Mouse (Mus musculus) MEL (cell line): ENCODE results near the gene Zfp358. TPM values are rescaled to one million over a fixed set of nuclear protein-coding genes. Genes with fewer than 3 reads are reported as not detected.

Source experiments
- DNase-seq: peaks from one replicate; pipeline ENCODE4 v3.0.0; 2011; ENCODE audit warnings: low read depth, low spot score
- H3K27ac ChIP-seq: 2 replicates; pipeline ENCODE4 v1.5.1; 2012; ENCODE audit warnings: low read depth, mild to moderate bottlenecking, control low read depth, low read length, moderate library complexity; ENCODE audit not compliant: control insufficient read depth
- H3K27me3 ChIP-seq, 2 experiments: fragments of 150-350 bp in 1 of 2; sonication (generic) in 1 of 2; 2 replicates each; pipeline ENCODE4 v1.6.1; 2012; ENCODE audit warnings: low read length in 2 of 2, mild to moderate bottlenecking in 2 of 2, improper control_type of control experiment in 1 of 2, moderate library complexity in 1 of 2; ENCODE audit not compliant: insufficient read depth in 2 of 2, control insufficient read depth in 1 of 2
- H3K36me3 ChIP-seq, 2 experiments: 2 replicates each; pipeline ENCODE4 v1.6.1; 2012 to 2014; ENCODE audit warnings: low read length in 2 of 2, improper control_type of control experiment in 1 of 2, inconsistent platforms in 1 of 2, mild to moderate bottlenecking in 1 of 2; ENCODE audit not compliant: insufficient read depth in 2 of 2, control insufficient read depth in 1 of 2
- H3K4me1 ChIP-seq, 2 experiments: fragments of 150-350 bp in 1 of 2; sonication (generic) in 1 of 2; 2 replicates each; pipeline ENCODE4 v1.6.1; 2012; ENCODE audit warnings: low read length in 2 of 2, improper control_type of control experiment in 1 of 2, mild to moderate bottlenecking in 1 of 2; ENCODE audit not compliant: insufficient read depth in 2 of 2, control insufficient read depth in 1 of 2
- H3K4me3 ChIP-seq, 2 experiments: fragments of 150-350 bp in 1 of 2; sonication (generic) in 1 of 2; 2 replicates each; pipeline ENCODE4 v1.5.1; 2012; ENCODE audit warnings: low read depth in 2 of 2, low read length in 2 of 2, mild to moderate bottlenecking in 2 of 2, moderate library complexity in 2 of 2, control low read depth in 1 of 2, improper control_type of control experiment in 1 of 2; ENCODE audit not compliant: control insufficient read depth in 1 of 2, insufficient read depth in 1 of 2
- H3K79me2 ChIP-seq: 2 replicates; pipeline ENCODE4 v1.6.1; 2012; ENCODE audit warnings: mild to moderate bottlenecking, low read length, moderate library complexity; ENCODE audit not compliant: control insufficient read depth, poor library complexity, insufficient read depth
- H3K9ac ChIP-seq: 2 replicates; pipeline ENCODE4 v1.6.1; 2012; ENCODE audit warnings: low read depth, mild to moderate bottlenecking, control low read depth, low read length, moderate library complexity; ENCODE audit not compliant: control insufficient read depth, poor library complexity, severe bottlenecking
- H3K9me3 ChIP-seq: fragments of 150-350 bp; sonication (generic); replicated peaks from 2 replicates; pipeline ENCODE4 v1.6.1; 2012; ENCODE audit warnings: mild to moderate bottlenecking, low read length, improper control_type of control experiment, moderate library complexity; ENCODE audit not compliant: insufficient read depth
- BHLHE40 ChIP-seq: IDR thresholded peaks from 2 replicates; pipeline ENCODE4 v1.6.1; 2012; ENCODE audit warnings: low read depth, mild to moderate bottlenecking, inconsistent platforms, low read length, improper control_type of control experiment, borderline replicate concordance
- CHD2 ChIP-seq: IDR thresholded peaks from 2 replicates; pipeline ENCODE4 v1.6.1; 2011; ENCODE audit warnings: low read length, improper control_type of control experiment
- CTCF ChIP-seq, 3 experiments: IDR thresholded peaks in 2 of 3; conservative IDR thresholded peaks in 1 of 3; 2 replicates each; pipeline ENCODE4 v1.5.1; 2011 to 2012; ENCODE audit warnings: low read length in 3 of 3, low read depth in 2 of 3, mild to moderate bottlenecking in 2 of 3, improper control_type of control experiment in 1 of 3, inconsistent platforms in 1 of 3, mixed read lengths in 1 of 3, moderate library complexity in 1 of 3; ENCODE audit not compliant: control insufficient read depth in 1 of 3, insufficient read depth in 1 of 3, poor library complexity in 1 of 3, severe bottlenecking in 1 of 3
- ELF1 ChIP-seq: IDR thresholded peaks from 2 replicates; pipeline ENCODE4 v1.6.1; 2014; ENCODE audit warnings: low read depth, mild to moderate bottlenecking, inconsistent platforms, low read length, improper control_type of control experiment, moderate library complexity
- ETS1 ChIP-seq: IDR thresholded peaks from 2 replicates; pipeline ENCODE4 v1.6.1; 2012; ENCODE audit warnings: low read depth, mild to moderate bottlenecking, inconsistent platforms, low read length, improper control_type of control experiment, moderate library complexity
- GABPA ChIP-seq: IDR thresholded peaks from 2 replicates; pipeline ENCODE4 v1.6.1; 2012; ENCODE audit warnings: low read depth, mild to moderate bottlenecking, inconsistent platforms, low read length, improper control_type of control experiment, moderate library complexity
- HCFC1 ChIP-seq: IDR thresholded peaks from 2 replicates; pipeline ENCODE4 v1.6.1; 2012; ENCODE audit warnings: low read depth, mild to moderate bottlenecking, inconsistent platforms, low read length, improper control_type of control experiment, moderate library complexity
- JUND ChIP-seq: IDR thresholded peaks from 2 replicates; pipeline ENCODE4 v1.6.1; 2011; ENCODE audit warnings: low read depth, mild to moderate bottlenecking, improper control_type of control experiment, low read length
- MAFK ChIP-seq: IDR thresholded peaks from 2 replicates; pipeline ENCODE4 v1.6.1; 2011; ENCODE audit warnings: low read depth, mild to moderate bottlenecking, low read length, improper control_type of control experiment, borderline replicate concordance
- MAX ChIP-seq: IDR thresholded peaks from 2 replicates; pipeline ENCODE4 v1.6.1; 2011; ENCODE audit warnings: low read length, improper control_type of control experiment
- MAZ ChIP-seq: IDR thresholded peaks from 2 replicates; pipeline ENCODE4 v1.6.1; 2012; ENCODE audit warnings: low read depth, mild to moderate bottlenecking, inconsistent platforms, low read length, improper control_type of control experiment
- MEF2A ChIP-seq: IDR thresholded peaks from 2 replicates; pipeline ENCODE4 v1.6.1; 2014; ENCODE audit warnings: low read depth, mild to moderate bottlenecking, inconsistent platforms, low read length, improper control_type of control experiment; ENCODE audit not compliant: poor library complexity, insufficient replicate concordance, severe bottlenecking; ENCODE audit errors: extremely low read depth
- MXI1 ChIP-seq: IDR thresholded peaks from 2 replicates; pipeline ENCODE4 v1.6.1; 2011; ENCODE audit warnings: mild to moderate bottlenecking, low read depth, low read length, improper control_type of control experiment
- MYC ChIP-seq: IDR thresholded peaks from 2 replicates; pipeline ENCODE4 v1.6.1; 2011; ENCODE audit warnings: low read depth, mild to moderate bottlenecking, low read length, improper control_type of control experiment, moderate library complexity
- NELFE ChIP-seq: IDR thresholded peaks from 2 replicates; pipeline ENCODE4 v1.6.1; 2011; ENCODE audit warnings: low read depth, low read length, improper control_type of control experiment
- NRF1 ChIP-seq: IDR thresholded peaks from 2 replicates; pipeline ENCODE4 v1.6.1; 2014; ENCODE audit warnings: low read depth, mild to moderate bottlenecking, inconsistent platforms, low read length, improper control_type of control experiment, moderate library complexity; ENCODE audit not compliant: poor library complexity, insufficient read depth, severe bottlenecking
- POLR2A ChIP-seq, 2 experiments: IDR thresholded peaks; 2 replicates each; pipeline ENCODE4 v1.6.1; 2011 to 2012; ENCODE audit warnings: low read length in 2 of 2, mild to moderate bottlenecking in 2 of 2, control low read depth in 1 of 2, improper control_type of control experiment in 1 of 2, low read depth in 1 of 2, moderate library complexity in 1 of 2; ENCODE audit not compliant: control insufficient read depth in 1 of 2, insufficient read depth in 1 of 2, poor library complexity in 1 of 2
- POLR2AphosphoS2 ChIP-seq: IDR thresholded peaks from 2 replicates; pipeline ENCODE4 v1.6.1; 2011; ENCODE audit warnings: low read length, improper control_type of control experiment
- RCOR1 ChIP-seq: IDR thresholded peaks from 2 replicates; pipeline ENCODE4 v1.6.1; 2012; ENCODE audit warnings: low read depth, mild to moderate bottlenecking, inconsistent platforms, low read length, improper control_type of control experiment
- SIN3A ChIP-seq: IDR thresholded peaks from 2 replicates; pipeline ENCODE4 v1.6.1; 2012; ENCODE audit warnings: low read length, improper control_type of control experiment, inconsistent platforms
- SMC3 ChIP-seq: IDR thresholded peaks from 2 replicates; pipeline ENCODE4 v1.6.1; 2011; ENCODE audit warnings: low read depth, low read length, improper control_type of control experiment
- TBP ChIP-seq: IDR thresholded peaks from 2 replicates; pipeline ENCODE4 v1.8.0; 2011; ENCODE audit warnings: low read depth, low read length, improper control_type of control experiment
- TCF12 ChIP-seq: IDR thresholded peaks from 2 replicates; pipeline ENCODE4 v1.6.1; 2014; ENCODE audit warnings: low read depth, mild to moderate bottlenecking, inconsistent platforms, low read length, improper control_type of control experiment, moderate library complexity
- USF1 ChIP-seq: IDR thresholded peaks from 2 replicates; pipeline ENCODE4 v1.6.1; 2014; ENCODE audit warnings: low read depth, mild to moderate bottlenecking, inconsistent platforms, low read length, improper control_type of control experiment, moderate library complexity
- USF2 ChIP-seq, 2 experiments: IDR thresholded peaks; 2 replicates each; pipeline ENCODE4 v1.6.1; 2011 to 2012; ENCODE audit warnings: improper control_type of control experiment in 2 of 2, low read length in 2 of 2, borderline replicate concordance in 1 of 2, inconsistent platforms in 1 of 2, low read depth in 1 of 2, mild to moderate bottlenecking in 1 of 2; ENCODE audit not compliant: insufficient read depth in 1 of 2
- ZC3H11A ChIP-seq: IDR thresholded peaks from 2 replicates; pipeline ENCODE4 v1.6.1; 2012; ENCODE audit warnings: low read depth, mild to moderate bottlenecking, inconsistent platforms, low read length, improper control_type of control experiment
- ZKSCAN1 ChIP-seq: IDR thresholded peaks from 2 replicates; pipeline ENCODE4 v1.6.1; 2012; ENCODE audit warnings: low read depth, mild to moderate bottlenecking, inconsistent platforms, low read length, improper control_type of control experiment, moderate library complexity
- ZMIZ1 ChIP-seq: IDR thresholded peaks from 2 replicates; pipeline ENCODE4 v1.6.1; 2012; ENCODE audit warnings: low read depth, mild to moderate bottlenecking, inconsistent platforms, low read length, improper control_type of control experiment, moderate library complexity
- polyA plus RNA-seq, 2 experiments: library from polyadenylated mRNA; stranded (reverse) in 1 of 2; unstranded in 1 of 2; fragments of >175 nt in 1 of 2; fragments of >200 nt in 1 of 2; gene quantifications; 2 replicates each; pipeline versions ENCODE4 v1.2.1 to v1.2.4; 2012; ENCODE audit warnings: low replicate concordance in 2 of 2, low read depth in 1 of 2; ENCODE audit not compliant: insufficient read length in 2 of 2, insufficient read depth in 1 of 2, missing spikeins in 1 of 2
- total RNA-seq: library from RNA; depleted of rRNA; stranded (reverse); fragments of 300-350 nt; gene quantifications from 2 replicates; pipeline ENCODE4 v1.2.3, GENCODE M21; 2012

Zfp358 gene
- total and polyA plus RNA-seq, 3 experiments, result 5.2 to 12.0 TPM; not detected in 1

GRCm38 (mm10) chr8:3500235-3501090 is 7.5 kb downstream of the Zfp358 start, which contains the start of gene Mcoln1:
TSS of gene Mcoln1 (plus strand) at chr8:3500457.
- TF ChIP-seq TCF12, result peak; percentile 28; the same call in 1 of the 2 replicates
- peak; percentile 74 for TF ChIP-seq MXI1
- TF ChIP-seq ZMIZ1, result peak; percentile 63; the same call in 1 of the 2 replicates
- TF ChIP-seq MAX, result peak; percentile 99
- peak; percentile 97 for TF ChIP-seq NRF1
- TF ChIP-seq POLR2A (IDR thresholded peaks at IDR 0.05; ENCODE audit: control insufficient read depth in 1 of 2, insufficient read depth in 1 of 2, low read depth in 1 of 2, low read length in 2 of 2, poor library complexity in 1 of 2), result peak; percentile 86 to 92; a peak in 3 of 4 replicates
- TF ChIP-seq GABPA, result no peak
- peak; percentile 90 for TF ChIP-seq BHLHE40
- peak; percentile 82; the same call in 1 of the 2 replicates for TF ChIP-seq TBP
- TF ChIP-seq MAZ, result peak; percentile 89
- TF ChIP-seq JUND, result no peak
- peak; percentile 86 for TF ChIP-seq NELFE
- TF ChIP-seq SMC3, result no peak
- TF ChIP-seq ETS1, result 0 out of 2 replicates have a peak, but pooled peaks have one; percentile 54
- peak in 2 of 3 experiments; percentile 1 to 2; a peak in 1 of 6 replicates for TF ChIP-seq CTCF (IDR thresholded peaks at IDR 0.05 in 2 of 3, conservative IDR thresholded peaks at IDR 0.05 in 1 of 3; ENCODE audit: control insufficient read depth in 1 of 3, insufficient read depth in 1 of 3, low read depth in 2 of 3, low read length in 3 of 3, poor library complexity in 1 of 3, severe bottlenecking in 1 of 3)
- no peak for TF ChIP-seq MYC
- TF ChIP-seq USF2 (IDR thresholded peaks at IDR 0.05; ENCODE audit: borderline replicate concordance in 1 of 2, insufficient read depth in 1 of 2, low read depth in 1 of 2, low read length in 2 of 2), result peak; percentile 97 to 99
- no peak for TF ChIP-seq RCOR1
- peak; percentile 87 for TF ChIP-seq HCFC1
- no peak for TF ChIP-seq MAFK
- TF ChIP-seq POLR2AphosphoS2, result peak; percentile 86
- peak; percentile 74; the same call in 1 of the 2 replicates for TF ChIP-seq MEF2A
- no peak for TF ChIP-seq ZKSCAN1
- no peak for TF ChIP-seq ZC3H11A
- TF ChIP-seq SIN3A, result peak; percentile 95
- no peak for TF ChIP-seq ELF1
- TF ChIP-seq CHD2, result no peak
- TF ChIP-seq USF1, result peak; percentile 99
- Histone ChIP-seq H3K4me3 (peak within 1 kb of the TSS; percentile 56 to 75), H3K36me3 (peaks cover 0 to 6% of the 10 kb centered on the region in 2 experiments; a peak in 1 of 4 replicates), H3K4me1 (peaks cover 0 to 6% of the 10 kb centered on the region in 2 experiments; a peak in 2 of 4 replicates), H3K9me3 (no peaks in the 10 kb centered on the region), H3K79me2 (peaks cover 3% of the 10 kb centered on the region; the same call in 1 of the 2 replicates), H3K27me3 (no peaks in the 10 kb centered on the region), H3K27ac (peak within 1 kb of the TSS; percentile 75), H3K9ac (peak within 1 kb of the TSS; percentile 81)
- DNase-seq, result peak; percentile 98
